Mouse (Mus musculus) liver, adult 2 months (tissue): Measurements from ENCODE around the gene Prdm9. TPM values are rescaled to one million over a fixed set of nuclear protein-coding genes. Genes with fewer than 3 reads are reported as not detected.

Experiments used
- DNase-seq: peaks from one replicate; pipeline ENCODE4 v3.0.0-alpha.2; 2011; ENCODE audit warnings: low read depth, low spot score; ENCODE audit errors: extremely low read depth
- H3K27ac ChIP-seq: fragments of 200-500 bp; replicated peaks from 2 replicates; pipeline ENCODE4 v1.5.1; 2012; ENCODE audit warnings: low read depth, mild to moderate bottlenecking, control low read depth, inconsistent platforms, low read length; ENCODE audit not compliant: insufficient read depth
- H3K27me3 ChIP-seq: fragments of 200-500 bp; 2 replicates; pipeline ENCODE4 v1.6.1; 2012; ENCODE audit warnings: mild to moderate bottlenecking, moderate library complexity, low read length, inconsistent platforms; ENCODE audit not compliant: control insufficient read depth, insufficient read depth
- H3K36me3 ChIP-seq: fragments of 200-500 bp; 2 replicates; pipeline ENCODE4 v1.6.1; 2012; ENCODE audit warnings: low read length, inconsistent platforms; ENCODE audit not compliant: control insufficient read depth, insufficient read depth
- H3K4me1 ChIP-seq: fragments of 200-500 bp; 2 replicates; pipeline ENCODE4 v1.6.1; 2011; ENCODE audit warnings: low read length; ENCODE audit not compliant: control insufficient read depth, insufficient read depth
- H3K4me3 ChIP-seq: fragments of 200-500 bp; 2 replicates; pipeline ENCODE4 v1.5.1; 2011; ENCODE audit warnings: low read depth, mild to moderate bottlenecking, control low read depth, low read length, moderate library complexity; ENCODE audit not compliant: insufficient read depth
- H3K79me2 ChIP-seq: fragments of 200-500 bp; 2 replicates; pipeline ENCODE4 v1.6.1; 2012; ENCODE audit warnings: inconsistent platforms, mild to moderate bottlenecking, low read length, moderate library complexity; ENCODE audit not compliant: control insufficient read depth, insufficient read depth
- H3K9ac ChIP-seq: fragments of 200-500 bp; 2 replicates; pipeline ENCODE4 v1.6.1; 2012; ENCODE audit warnings: low read depth, mild to moderate bottlenecking, control low read depth, inconsistent platforms, low read length
- CTCF ChIP-seq: fragments of 200-500 bp; IDR thresholded peaks from 2 replicates; pipeline ENCODE4 v1.5.1; 2011; ENCODE audit warnings: low read depth, low read length, control low read depth
- POLR2A ChIP-seq: fragments of 200-500 bp; IDR thresholded peaks from 2 replicates; pipeline ENCODE4 v1.6.1; 2011; ENCODE audit warnings: low read length, control low read depth; ENCODE audit not compliant: insufficient read depth; ENCODE audit errors: extremely low read depth
- WGBS: fragments of 180-500 bp; shearing (Covaris S2); methylation state at CpG from one replicate; pipeline ENCODE4 v1.1.7; 2018; 5-methylcytosine and 5-hydroxymethylcytosine counted together
- polyA plus RNA-seq: library from polyadenylated mRNA; depleted of rRNA; stranded (reverse); fragments of >200 nt; gene quantifications from 2 replicates; pipeline ENCODE4 v1.2.3, GENCODE M21; 2012; rRNA removed
- total RNA-seq: library from RNA; depleted of rRNA; stranded (reverse); fragments of >200 nt; gene quantifications from 2 replicates; pipeline ENCODE4 v1.2.3, GENCODE M21; 2014; rRNA removed

The Prdm9 gene
- total RNA-seq (4.9 and 5.4 TPM in 2 replicates), polyA plus RNA-seq (1.8 and 2.5 TPM in 2 replicates)

GRCm38 (mm10) chr17:15564014-15564927 lies at the start of gene Prdm9:
Gene Prdm9 (minus strand): TSS chr17:15564354.
- WGBS = under 1% methylated on average over 43 of the region's 43 CpGs
- DNase-seq = peak; percentile 90
- Histone ChIP-seq H3K9ac (peak within 1 kb of the TSS; percentile 82), H3K79me2 (no peaks in the 10 kb centered on the region), H3K4me1 (0 out of 2 replicates have a peak, but pooled peaks cover 5% of the 10 kb centered on the region), H3K4me3 (peak within 1 kb of the TSS; percentile 75), H3K36me3 (no peaks in the 10 kb centered on the region), H3K27me3 (no peaks in the 10 kb centered on the region), H3K27ac (peak within 1 kb of the TSS; percentile 88)
- TF ChIP-seq POLR2A (peak; percentile 81; the same call in 1 of the 2 replicates), CTCF (no peak)

DNA sequence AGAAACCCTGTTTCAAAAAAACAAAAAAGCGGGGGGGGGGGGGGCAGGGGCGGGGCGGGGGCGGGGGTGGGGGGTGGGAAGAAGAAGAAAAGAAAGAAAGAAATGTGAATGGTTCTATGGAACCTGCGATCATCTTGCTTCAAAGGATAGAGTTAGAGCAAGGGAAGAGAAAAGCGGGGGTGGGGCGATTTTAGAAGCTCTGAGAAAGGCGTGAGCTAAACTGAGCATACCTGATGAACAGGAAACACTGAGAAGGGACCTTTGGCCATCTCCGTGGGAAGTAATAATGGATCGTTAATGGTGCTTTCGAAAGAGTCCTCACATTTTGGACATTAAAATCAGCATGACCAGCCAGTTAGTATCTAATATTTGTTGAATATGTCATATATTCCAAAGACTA lies 35.3 kb upstream of the Prdm9 start:
- Histone ChIP-seq H3K27ac (no peak overlapping the region), H3K9ac (no peak overlapping the region), H3K36me3 (no peaks in the 10 kb centered on the region), H3K4me3 (no peak overlapping the region), H3K79me2 (no peaks in the 10 kb centered on the region), H3K27me3 (no peaks in the 10 kb centered on the region), H3K4me1 (no peaks in the 10 kb centered on the region)
- TF ChIP-seq CTCF (no peak), POLR2A (no peak)
- peak; percentile 13 for DNase-seq
- WGBS = 83% methylated on average over 9 of the region's 11 CpGs

DNA sequence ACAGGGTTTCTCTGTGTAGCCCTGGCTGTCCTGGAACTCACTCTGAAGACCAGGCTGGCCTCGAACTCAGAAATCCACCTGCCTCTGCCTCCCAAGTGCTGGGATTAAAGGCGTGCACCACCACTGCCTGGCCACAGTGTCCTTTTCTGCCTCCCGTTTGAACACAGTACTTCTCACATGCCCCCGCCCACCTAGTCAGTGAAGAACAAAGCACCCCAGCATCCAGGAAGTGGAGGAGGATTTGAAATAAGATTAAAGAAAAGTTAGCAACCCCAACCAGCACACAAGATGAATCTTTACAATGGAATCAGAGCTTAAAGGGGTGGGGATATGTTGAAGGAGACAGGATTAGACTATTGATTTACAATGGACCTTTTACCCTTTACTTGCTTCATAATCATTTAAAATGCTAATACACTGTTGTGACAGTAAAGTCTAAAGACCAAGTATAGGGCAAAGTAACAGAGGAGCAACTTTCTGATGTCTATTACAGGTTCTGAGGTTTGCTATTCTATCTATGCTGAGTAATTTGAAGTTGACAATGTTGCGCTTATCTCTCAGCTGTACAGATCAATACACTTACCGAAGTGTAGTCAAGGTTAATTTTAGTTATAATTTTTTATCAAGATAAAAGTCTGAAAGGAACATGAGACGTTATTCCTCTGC lies 27.2 kb upstream of the Prdm9 start:
- Histone ChIP-seq H3K27me3 (no peaks in the 10 kb centered on the region), H3K79me2 (no peaks in the 10 kb centered on the region), H3K36me3 (no peaks in the 10 kb centered on the region), H3K9ac (no peak overlapping the region), H3K4me3 (no peak overlapping the region), H3K27ac (no peak overlapping the region), H3K4me1 (0 out of 2 replicates have a peak, but pooled peaks cover 2% of the 10 kb centered on the region)
- TF ChIP-seq CTCF (no peak), POLR2A (no peak)
- peak; percentile 68 for DNase-seq
- WGBS = 45% methylated on average over 7 of the region's 7 CpGs

GRCm38 (mm10) chr17:15588116-15588515 lies 24.0 kb upstream of the Prdm9 start:
- Histone ChIP-seq H3K4me1 (0 out of 2 replicates have a peak, but pooled peaks cover 2% of the 10 kb centered on the region), H3K79me2 (no peaks in the 10 kb centered on the region), H3K9ac (no peak overlapping the region), H3K36me3 (no peaks in the 10 kb centered on the region), H3K27ac (no peak overlapping the region), H3K4me3 (no peak overlapping the region), H3K27me3 (no peaks in the 10 kb centered on the region)
- WGBS = 90% methylated on average over 2 of the region's 2 CpGs
- TF ChIP-seq POLR2A (no peak), CTCF (no peak)
- DNase-seq = no peak

DNA sequence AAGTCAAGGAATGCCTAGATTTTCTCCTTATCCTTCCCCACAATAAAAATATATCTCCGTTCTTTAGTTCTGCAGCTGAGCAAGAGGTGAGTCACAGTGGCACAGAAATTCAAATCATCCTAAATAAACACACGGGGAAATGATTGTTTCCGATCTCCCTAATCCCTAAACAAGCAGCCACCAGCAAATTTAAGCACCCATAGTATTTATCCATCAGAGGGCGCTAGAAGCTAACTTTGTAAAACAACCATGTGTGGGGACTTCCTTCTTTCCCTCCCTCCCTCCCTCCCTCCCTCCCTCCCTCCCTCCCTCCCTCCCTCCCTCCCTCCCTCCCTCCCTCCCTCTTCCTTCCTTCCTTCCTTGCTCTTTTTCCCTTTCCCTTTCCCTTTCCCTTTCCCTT lies 21.5 kb upstream of the Prdm9 start:
- 42% methylated on average over 4 of the region's 4 CpGs for WGBS

DNA sequence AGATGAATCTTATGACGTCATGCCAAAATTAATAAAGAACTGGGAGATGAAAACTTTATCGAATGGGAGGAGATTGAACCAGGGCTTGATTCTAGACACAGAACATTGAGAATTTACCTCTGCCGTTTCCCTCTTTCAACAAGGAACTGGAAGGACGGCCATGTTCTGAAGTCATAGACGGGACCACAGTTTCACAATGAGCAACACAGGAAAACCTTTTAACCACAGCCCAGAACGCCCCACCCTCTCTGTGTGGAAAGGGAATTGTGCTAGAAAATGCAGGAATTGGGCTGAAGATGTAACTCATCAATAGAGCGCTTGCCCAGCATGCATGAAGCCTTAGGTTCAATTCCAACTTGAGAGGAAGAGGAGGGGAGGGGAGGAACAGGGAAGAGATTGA lies 18.9 kb upstream of the Prdm9 start:
- no peak for DNase-seq
- H3K79me2 ChIP-seq = no peaks in the 10 kb centered on the region
- no peak overlapping the region for H3K9ac ChIP-seq
- no peaks in the 10 kb centered on the region for H3K36me3 ChIP-seq
- no peak overlapping the region for H3K27ac ChIP-seq
- 87% methylated on average over 7 of the region's 7 CpGs for WGBS
- no peaks in the 10 kb centered on the region for H3K4me1 ChIP-seq
- TF ChIP-seq CTCF (no peak), POLR2A (no peak)
- H3K4me3 ChIP-seq = no peak overlapping the region
- no peaks in the 10 kb centered on the region for H3K27me3 ChIP-seq

More for the DNA sequence above, 21.5 kb upstream of the Prdm9 start:
- Histone ChIP-seq H3K27ac (no peak overlapping the region), H3K4me1 (no peaks in the 10 kb centered on the region), H3K27me3 (no peaks in the 10 kb centered on the region), H3K79me2 (no peaks in the 10 kb centered on the region), H3K36me3 (no peaks in the 10 kb centered on the region), H3K9ac (no peak overlapping the region), H3K4me3 (no peak overlapping the region)
- TF ChIP-seq POLR2A (no peak), CTCF (no peak)
- peak; percentile 13 for DNase-seq
